Mouse (Mus musculus) olfactory bulb, adult 2 months (tissue): ENCODE results near the gene Msx2. TPM values are rescaled to one million over a fixed set of nuclear protein-coding genes. Genes with fewer than 3 reads are reported as not detected.
A peak's percentile ranks its signal among the peaks of the same experiment; 100 is the strongest.

Experiments
- H3K27ac ChIP-seq: fragments of 200-500 bp; 2 replicates; pipeline ENCODE4 v1.5.1; 2012; ENCODE audit warnings: low read depth, low read length; ENCODE audit not compliant: insufficient read depth
- H3K4me1 ChIP-seq: fragments of 200-500 bp; 2 replicates; pipeline ENCODE4 v1.6.1; 2012; ENCODE audit warnings: low read length; ENCODE audit not compliant: control insufficient read depth, insufficient read depth
- H3K4me3 ChIP-seq: fragments of 200-500 bp; 2 replicates; pipeline ENCODE4 v1.5.1; 2012; ENCODE audit warnings: mild to moderate bottlenecking, low read depth, low read length, moderate library complexity; ENCODE audit not compliant: insufficient read depth
- CTCF ChIP-seq: fragments of 200-500 bp; IDR thresholded peaks from 2 replicates; pipeline ENCODE4 v1.5.1; 2012; ENCODE audit warnings: low read depth, mild to moderate bottlenecking, low read length, moderate library complexity; ENCODE audit not compliant: insufficient read depth
- POLR2A ChIP-seq: fragments of 200-500 bp; IDR thresholded peaks from 2 replicates; pipeline ENCODE4 v1.6.1; 2012; ENCODE audit warnings: mild to moderate bottlenecking, low read depth, low read length, moderate library complexity; ENCODE audit not compliant: insufficient read depth
- WGBS: fragments of 180-500 bp; shearing (Covaris S2); methylation state at CpG from one replicate; pipeline ENCODE4 v1.1.7; 2018; 5-methylcytosine and 5-hydroxymethylcytosine counted together
- polyA plus RNA-seq: library from polyadenylated mRNA; stranded (reverse); fragments of >200 nt; gene quantifications from 2 replicates; pipeline ENCODE4 v1.2.4, GENCODE M21; 2012; ENCODE audit warnings: low replicate concordance; ENCODE audit not compliant: missing spikeins, insufficient read depth, insufficient read length

Gene Msx2
- polyA plus RNA-seq, 1 experiment: not detected

GRCm38 (mm10) chr13:53458766-53459165 is 14.1 kb downstream of the Msx2 start:
- H3K4me1 ChIP-seq: peaks cover 11% of the 10 kb centered on the region; the same call in 1 of the 2 replicates
- H3K4me3 ChIP-seq: no peak overlapping the region
- no peak overlapping the region for H3K27ac ChIP-seq
- WGBS: 78% methylated on average over 4 of the region's 4 CpGs
- TF ChIP-seq POLR2A (no peak), CTCF (no peak)

DNA sequence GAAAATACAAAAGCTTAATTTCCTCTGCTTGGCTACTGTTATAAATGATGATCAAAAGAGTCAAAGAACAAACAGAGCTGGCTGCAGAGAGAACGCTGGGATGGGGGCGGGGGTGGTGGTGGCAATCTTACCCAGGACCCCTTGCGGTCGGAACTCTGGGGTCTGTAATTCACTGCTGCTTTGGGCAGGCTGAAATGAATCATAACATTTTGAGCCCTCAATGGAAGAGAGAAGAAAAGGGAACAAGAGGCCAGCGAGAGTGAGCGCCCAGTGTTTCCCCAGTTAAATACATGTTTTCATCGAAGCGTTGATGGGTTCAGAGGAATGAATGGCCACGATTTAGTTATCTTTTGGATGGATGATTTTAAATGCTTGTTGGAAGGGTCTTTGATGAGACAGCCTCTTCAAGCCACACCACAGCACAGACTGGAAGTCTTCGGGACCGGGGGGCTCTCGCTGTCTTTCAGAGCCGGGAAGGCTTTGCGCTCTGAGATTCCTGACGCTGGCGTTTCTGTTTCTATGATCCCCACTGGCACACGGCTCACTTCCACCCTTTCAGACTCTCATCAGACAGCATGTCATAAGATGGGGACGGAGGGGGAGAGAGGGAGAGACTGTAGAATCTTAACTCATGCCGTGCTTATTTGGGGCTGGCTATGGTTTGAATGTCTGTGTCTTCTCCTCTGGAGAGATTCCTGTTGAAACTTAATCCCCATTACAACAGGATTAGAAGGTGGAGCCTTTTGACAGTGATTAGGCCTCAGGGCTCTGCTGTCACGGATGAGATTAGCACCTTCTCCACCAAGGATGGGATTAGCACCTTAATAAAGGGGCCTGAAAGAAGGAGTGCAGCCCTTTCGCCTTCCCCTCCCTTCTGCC is 17.8 kb downstream of the Msx2 start:
- Histone ChIP-seq H3K4me1 (no peaks in the 10 kb centered on the region), H3K27ac (no peak overlapping the region), H3K4me3 (no peak overlapping the region)
- no peak for TF ChIP-seq CTCF
- TF ChIP-seq POLR2A: no peak
- WGBS: 13% methylated on average over 21 of the region's 21 CpGs

- H3K27ac ChIP-seq: no peak overlapping the region
- H3K4me3 ChIP-seq: no peak overlapping the region
- TF ChIP-seq POLR2A: no peak
- TF ChIP-seq CTCF: no peak
- no peaks in the 10 kb centered on the region for H3K4me1 ChIP-seq
- 90% methylated on average over 3 of the region's 3 CpGs for WGBS
Observed at GRCm38 (mm10) chr13:53453927-53454326, 18.9 kb downstream of the Msx2 start.

- no peak overlapping the region for H3K27ac ChIP-seq
- no peak overlapping the region for H3K4me3 ChIP-seq
- H3K4me1 ChIP-seq: peaks cover 2% of the 10 kb centered on the region
- WGBS: 30% methylated on average over 6 of the region's 6 CpGs
- TF ChIP-seq CTCF (no peak), POLR2A (no peak)
Observed at GRCm38 (mm10) chr13:53447609-53448008, 25.3 kb downstream of the Msx2 start.

DNA sequence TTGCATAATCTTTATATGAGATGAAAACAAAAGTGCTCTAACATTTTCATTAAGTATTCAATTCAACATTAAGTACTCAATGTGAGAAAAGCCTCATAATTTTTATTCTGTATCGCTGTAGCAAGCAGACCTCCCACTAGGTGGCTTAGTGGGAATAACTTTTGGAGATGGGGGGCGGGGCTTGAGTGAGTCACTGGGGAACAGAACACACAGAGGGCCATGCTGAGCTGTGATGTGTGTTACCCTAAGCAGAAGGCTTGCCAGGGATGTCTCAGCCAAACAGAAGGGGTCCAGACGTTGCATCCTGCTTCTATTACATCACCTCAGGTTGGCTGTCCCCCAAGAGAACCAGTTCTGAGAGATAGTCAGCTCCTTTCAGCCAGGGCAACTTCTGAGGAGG is 29.3 kb downstream of the Msx2 start:
- TF ChIP-seq CTCF (no peak), POLR2A (no peak)
- Histone ChIP-seq H3K27ac (no peak overlapping the region), H3K4me3 (no peak overlapping the region), H3K4me1 (peaks cover 4% of the 10 kb centered on the region)
- WGBS: 31% methylated on average over 3 of the region's 3 CpGs

DNA sequence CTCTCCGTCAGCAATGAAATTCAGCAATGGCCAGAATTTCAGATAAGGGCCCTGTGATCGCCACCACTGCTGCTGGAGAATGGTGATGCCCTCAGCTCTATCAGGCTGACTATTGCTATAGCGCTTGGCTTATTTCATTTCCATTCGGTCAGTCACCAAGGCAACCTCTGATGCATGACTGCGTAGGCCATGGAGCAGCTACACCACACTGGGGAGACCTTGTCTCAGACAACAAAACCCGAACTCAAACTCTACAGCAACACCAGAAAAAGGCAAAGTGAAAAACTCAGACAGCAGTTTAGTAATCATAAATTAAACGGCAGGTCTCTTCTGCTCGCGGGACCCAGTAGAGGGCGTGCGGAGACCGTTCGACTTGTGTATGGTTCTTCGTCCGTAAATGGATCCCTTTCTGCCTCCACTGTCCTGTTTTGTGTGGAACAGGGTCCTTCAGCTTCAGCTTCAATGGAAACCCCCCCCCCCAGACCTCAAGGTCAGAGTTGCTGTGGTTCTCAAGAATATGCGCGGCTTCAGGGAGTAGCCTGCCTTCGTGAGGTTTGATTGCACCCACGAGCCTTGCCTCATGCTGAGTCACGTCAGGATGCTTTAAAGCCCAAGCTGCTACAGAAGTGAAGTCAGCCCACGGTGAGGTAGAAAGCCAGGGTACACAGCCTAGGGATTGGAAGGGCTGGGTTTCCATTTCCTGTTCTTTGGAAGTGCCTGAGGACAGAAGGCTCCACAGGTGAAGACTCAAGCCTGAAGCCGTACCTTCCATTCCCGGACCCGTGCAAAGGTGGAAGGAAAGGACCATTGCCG is 30.5 kb downstream of the Msx2 start:
- 31% methylated on average over 25 of the region's 25 CpGs for WGBS
- Histone ChIP-seq H3K4me3 (peak overlapping the region; percentile 23; the same call in 1 of the 2 replicates), H3K27ac (no peak overlapping the region), H3K4me1 (peaks cover 4% of the 10 kb centered on the region)
- TF ChIP-seq CTCF: peak; percentile 54; the same call in 1 of the 2 replicates
- TF ChIP-seq POLR2A: no peak

DNA sequence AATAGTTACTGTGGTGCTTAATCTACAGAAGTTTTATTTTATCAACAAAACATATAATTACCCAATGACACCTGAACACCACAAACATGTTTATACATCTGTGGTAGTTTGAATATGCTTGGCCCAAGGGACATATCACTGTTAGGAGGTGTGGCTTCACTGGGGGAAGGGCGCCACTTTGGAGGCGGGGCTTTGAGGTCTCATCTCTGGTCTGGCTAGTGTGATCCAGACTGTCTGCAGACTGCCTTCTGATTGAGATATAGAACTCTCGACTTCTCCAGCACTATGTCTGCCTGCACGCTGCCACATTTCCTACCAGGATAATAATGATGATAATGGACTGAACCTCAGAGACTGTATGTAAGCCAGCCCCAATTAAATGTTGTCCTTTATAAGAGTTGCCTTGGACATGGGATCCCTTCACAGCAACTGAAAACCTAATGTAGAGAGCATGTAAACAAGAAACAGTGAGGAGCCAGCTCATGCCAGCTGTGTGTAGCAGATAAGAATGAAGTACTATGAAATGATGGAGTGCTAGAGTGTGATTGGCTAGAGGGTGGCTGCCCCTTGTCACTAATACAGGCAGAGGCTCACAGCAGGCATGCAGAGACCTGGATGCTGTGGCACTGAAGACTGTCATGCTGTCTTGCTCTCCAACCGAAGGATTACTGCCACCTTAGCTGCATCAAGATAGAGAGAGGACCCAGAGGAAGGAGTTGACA is 31.4 kb downstream of the Msx2 start:
- Histone ChIP-seq H3K4me1 (peaks cover 4% of the 10 kb centered on the region), H3K4me3 (no peak overlapping the region), H3K27ac (no peak overlapping the region)
- TF ChIP-seq CTCF (no peak), POLR2A (no peak)
- 70% methylated on average over 5 of the region's 5 CpGs for WGBS

DNA sequence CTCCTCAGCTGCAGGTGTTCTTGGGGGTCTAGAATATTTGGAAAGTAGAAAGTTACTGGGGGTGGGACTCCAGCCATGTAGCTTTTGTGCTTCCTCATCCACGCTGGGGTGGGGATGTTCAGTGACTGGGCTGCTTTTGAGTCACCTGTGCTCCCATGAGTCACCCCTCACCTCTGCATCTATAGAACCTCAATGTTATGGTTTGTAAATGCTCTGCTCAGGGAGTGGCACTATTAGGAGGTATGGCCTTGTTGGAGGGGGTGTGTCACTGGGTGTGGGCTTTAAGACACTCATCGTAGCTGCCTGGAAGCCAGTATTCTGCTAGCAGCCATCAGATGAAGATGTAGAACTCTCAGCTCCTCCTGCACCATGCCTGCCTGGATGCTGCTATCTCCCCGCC is 32.9 kb downstream of the Msx2 start:
- WGBS: 88% methylated on average over 3 of the region's 3 CpGs
- H3K4me3 ChIP-seq: no peak overlapping the region
- no peak for TF ChIP-seq POLR2A
- TF ChIP-seq CTCF: no peak
- no peak overlapping the region for H3K27ac ChIP-seq
- peaks cover 4% of the 10 kb centered on the region for H3K4me1 ChIP-seq

GRCm38 (mm10) chr13:53426507-53426906 is 46.4 kb downstream of the Msx2 start:
- WGBS: 20% methylated on average over 7 of the region's 7 CpGs

More at GRCm38 (mm10) chr13:53426507-53426906, 46.4 kb downstream of the Msx2 start:
- Histone ChIP-seq H3K4me1 (no peaks in the 10 kb centered on the region), H3K27ac (no peak overlapping the region), H3K4me3 (no peak overlapping the region)
- TF ChIP-seq CTCF (peak; percentile 95), POLR2A (no peak)
